Mouse (Mus musculus) kidney, adult 18-20 months (tissue): ENCODE data around the gene Aym1.
"Not testable (repeated sequence)": the region's sequence is repeated elsewhere in the genome, so short reads cannot be mapped to it uniquely, and the experiment has no call there.

Source experiments
- DNase-seq: peaks from one replicate; pipeline ENCODE4 v3.0.0; 2021

Aym1 gene

DNA sequence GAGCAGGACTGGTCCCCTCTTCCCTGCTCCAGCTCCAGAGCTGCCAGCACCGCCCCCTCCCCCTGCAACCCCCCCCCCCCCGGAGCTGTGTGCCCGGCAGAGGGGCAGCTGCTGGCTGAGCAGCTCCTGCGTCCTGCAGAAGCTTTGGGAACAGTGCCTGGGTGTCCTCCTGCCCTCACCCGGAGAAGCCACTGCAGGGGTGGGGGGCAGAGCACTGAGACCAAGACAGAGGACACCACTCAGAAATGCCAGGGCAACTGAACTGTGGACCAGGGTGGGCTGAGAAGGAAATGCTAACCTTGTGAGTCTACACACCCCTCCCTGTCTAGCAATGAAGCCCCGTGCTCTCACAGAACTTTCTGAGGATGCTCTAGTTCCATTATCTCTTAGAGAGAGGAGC, at the start of gene Aym1:
TSS of gene Aym1 (plus strand) at position 109 of the 400 bp plus-strand sequence.
- no peak for DNase-seq

DNA sequence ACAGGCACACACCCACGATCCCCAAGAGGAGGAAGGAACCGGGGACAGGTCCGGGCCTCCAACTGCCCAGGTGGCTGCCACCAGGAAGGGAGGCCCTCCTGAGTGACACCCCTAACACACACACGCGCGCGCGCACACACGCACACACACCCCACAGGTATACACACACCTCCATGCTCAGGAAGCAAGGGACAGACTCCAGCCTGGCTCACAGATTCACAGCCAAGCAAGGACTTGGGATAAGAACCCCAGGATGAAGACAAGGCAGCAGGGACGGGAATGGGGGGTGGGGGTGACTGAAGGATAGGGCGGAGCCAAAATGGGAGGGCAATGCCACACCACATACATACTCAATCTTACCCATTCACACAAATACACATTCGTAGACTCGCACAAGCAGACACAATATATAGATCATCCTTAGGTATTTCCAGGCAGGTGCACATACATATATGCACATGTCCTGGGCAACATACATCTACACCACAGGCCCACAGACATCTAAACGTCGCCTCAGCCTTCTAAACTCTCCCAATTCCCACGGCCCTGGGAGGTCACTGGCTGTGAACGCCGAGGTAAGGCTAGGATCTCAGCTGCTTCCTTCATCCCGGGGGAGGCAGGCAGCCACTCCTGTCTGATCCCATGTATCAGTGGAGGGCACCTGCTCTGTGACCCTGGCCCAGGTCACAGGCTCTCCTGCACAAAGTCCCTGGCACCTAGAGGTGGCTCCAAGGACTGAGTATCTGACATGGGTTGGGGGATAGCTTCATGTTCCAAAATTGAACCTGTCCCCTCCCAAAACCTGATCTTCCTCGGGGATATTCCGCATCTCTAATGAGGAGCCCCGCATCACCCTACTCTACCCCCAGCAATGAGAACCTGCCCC, 47.4 kb upstream of the Aym1 start:
- no peak for DNase-seq

DNA sequence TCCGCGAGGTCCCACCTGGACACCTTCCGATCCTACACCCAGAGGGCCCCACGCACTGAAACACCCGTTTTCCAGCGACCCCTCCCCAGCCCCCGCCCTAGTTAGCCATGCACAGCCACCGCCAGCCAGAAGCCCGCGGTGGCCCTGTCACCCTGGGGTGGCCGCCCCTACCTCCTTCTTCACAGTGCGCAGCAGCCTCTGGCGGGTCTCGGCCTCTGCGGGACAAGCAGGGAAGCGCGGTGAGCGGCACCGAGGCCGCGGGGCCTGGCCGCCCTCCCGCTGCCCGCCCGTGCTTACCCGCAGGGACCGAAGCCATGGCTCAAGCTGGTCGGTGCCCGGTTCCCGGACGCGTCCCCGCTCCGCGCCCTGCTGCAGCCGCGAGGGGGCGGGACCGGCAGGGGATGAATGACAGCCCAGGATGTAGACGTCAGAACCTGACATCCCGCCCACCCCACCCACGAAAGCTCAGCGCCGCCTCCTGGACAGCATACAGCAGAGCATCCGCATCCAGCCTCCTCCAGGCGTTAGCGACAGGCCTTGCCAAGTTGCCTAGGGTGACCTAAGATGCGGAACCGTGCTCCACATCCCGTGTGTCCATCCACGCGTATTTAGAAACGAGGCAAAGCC, 46.6 kb upstream of the Aym1 start, which contains the start of gene Sgsm1:
TSS of gene Sgsm1 (minus strand) at position 410 of the 627 bp plus-strand sequence.
- peak; percentile 77 for DNase-seq

GRCm38 (mm10) chr5:113313998-113314397, 43.1 kb upstream of the Aym1 start:
- DNase-seq: peak; percentile 75

DNA sequence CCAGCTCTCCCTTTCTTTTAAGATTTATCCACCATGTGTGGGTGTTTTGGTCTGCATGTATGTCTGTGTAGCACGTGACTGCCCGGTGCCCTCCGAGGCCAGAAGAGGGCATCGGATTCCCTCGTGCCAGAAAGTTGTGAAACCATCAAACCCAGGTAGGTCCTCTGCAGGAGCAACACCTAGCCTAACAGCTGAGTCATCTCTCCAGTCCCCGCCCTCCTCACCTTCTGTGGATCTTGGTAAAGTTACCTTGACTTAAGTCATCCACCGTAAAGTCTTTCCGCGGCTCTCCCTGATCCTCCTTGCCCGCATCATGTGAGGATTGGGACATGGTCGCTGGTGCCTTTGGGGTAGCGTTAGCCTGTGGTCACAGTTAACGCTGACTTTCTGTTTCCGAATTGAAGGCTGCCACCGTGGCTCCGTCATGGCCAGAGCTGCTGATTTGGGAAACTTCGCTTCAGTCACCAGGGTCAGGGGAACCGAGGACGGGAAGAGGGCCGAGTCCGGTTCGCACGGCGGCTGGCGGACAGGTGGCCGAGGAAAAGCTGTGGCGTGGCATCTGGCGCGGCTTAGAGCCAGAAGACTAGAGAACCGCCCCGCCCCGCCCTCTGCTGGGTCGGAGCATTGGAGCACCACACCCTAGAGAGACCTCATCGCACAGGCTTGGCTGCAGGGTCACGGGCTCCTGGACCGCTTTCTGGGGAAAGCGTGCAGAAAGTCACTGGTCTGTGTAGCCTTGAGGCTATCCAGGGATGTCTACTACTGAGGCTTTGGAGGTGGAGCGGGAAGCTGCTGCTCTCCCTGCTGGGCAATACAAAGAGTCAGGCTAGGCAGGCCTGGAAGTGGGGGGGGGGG, 33.1 kb upstream of the Aym1 start:
- DNase-seq: peak; percentile 28

GRCm38 (mm10) chr5:113329463-113329862, 27.6 kb upstream of the Aym1 start:
- DNase-seq: no peak

DNA sequence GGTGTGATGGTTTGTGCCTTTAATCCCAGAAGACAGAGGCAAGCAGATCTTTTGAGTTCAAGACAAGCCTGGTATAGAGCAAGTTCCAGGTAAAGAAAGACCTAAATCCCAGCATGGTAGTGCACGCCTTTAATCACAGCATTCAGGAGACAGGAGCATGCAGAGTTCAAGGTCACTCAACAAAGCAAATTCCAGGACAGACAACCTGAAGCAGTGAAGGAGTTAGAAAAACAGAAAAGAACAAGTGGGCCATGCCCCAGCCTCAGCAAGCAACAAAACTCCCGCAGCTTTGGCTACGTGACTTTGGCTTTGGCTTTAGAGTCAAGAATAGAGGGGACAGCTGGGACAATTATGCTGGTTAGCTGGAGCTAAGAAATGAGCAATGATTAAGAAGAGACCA, 26.9 kb upstream of the Aym1 start:
- no peak for DNase-seq

DNA sequence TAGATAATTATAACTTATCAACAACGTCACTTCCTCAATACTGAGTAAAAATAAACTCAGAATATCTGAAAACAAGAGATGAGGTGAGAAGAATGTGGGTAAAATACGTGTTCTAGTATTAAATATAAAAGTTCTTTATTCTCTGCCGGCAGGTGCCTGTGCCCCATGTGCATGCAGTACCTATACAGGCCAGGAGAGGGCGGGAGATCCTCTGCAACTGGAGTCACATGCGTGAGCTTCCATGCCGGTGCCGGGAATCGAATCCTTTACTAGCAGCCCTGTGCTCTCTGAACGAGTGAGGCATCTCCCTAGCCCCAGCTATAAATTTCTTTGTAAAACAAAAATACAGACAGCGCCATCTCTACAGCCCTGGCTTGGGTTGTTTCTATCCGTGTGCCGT, 24.9 kb upstream of the Aym1 start:
- peak; percentile 25 for DNase-seq

- no peak for DNase-seq
Measured at GRCm38 (mm10) chr5:113332899-113333298, 24.2 kb upstream of the Aym1 start.

GRCm38 (mm10) chr5:113334621-113335530, 22.2 kb upstream of the Aym1 start:
- no peak for DNase-seq

- peak; percentile 15 for DNase-seq
Measured at GRCm38 (mm10) chr5:113335732-113336131, 21.4 kb upstream of the Aym1 start.

DNA sequence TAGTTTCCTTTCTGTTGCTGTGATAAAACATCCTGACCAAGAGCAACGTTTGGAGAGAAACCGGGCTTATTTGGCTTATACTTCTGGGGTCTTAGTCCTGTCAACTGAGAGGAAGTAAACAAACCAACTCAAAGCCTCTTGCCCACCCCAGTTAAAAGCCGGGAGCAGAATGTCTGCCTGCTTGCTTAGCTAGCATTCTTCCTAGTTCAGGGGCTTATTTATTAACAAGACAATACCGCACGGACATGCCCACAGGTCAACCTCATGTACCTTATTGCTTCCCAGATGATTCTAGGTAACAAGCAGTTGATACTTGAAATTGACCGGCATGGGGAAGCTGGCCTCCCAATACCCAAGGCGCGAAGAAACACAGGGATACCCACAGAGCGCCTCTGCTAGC, 20.8 kb upstream of the Aym1 start:
- DNase-seq: no peak

DNA sequence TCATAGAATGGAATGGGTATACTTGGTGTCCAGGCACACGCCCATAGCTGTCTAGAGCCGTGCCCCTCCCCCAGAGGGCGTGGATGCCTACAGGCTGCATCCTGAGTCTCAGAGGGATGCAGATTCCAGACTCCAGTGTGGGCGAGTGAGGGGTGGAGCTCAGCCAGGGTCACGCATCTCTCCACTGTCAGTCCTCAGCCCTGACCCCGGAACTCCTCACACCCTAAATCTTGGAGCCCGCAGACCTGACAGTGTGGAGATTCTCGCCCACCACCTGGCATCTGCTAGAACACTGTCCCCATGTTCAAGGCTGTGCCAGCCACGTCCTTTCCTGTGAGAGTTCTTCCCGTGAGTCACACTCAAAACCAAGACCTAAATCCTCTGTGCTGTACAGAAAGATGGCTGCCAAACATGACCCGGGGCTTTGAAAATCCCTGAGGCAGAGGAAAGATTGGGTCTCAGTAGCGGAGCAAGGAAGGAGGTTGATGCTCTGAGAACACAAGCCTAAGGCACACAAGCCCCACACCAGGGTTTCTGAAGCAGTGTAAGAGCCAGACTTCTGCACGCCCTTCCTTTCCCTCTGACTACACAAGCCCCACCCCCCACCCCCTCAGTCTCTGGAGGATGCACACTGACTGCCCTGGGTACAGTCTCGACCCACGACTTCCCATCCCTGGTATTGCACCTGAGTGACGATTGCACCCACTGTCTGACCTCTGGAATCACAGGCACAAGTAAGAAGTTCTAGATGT, 12.3 kb upstream of the Aym1 start:
- DNase-seq: no peak

DNA sequence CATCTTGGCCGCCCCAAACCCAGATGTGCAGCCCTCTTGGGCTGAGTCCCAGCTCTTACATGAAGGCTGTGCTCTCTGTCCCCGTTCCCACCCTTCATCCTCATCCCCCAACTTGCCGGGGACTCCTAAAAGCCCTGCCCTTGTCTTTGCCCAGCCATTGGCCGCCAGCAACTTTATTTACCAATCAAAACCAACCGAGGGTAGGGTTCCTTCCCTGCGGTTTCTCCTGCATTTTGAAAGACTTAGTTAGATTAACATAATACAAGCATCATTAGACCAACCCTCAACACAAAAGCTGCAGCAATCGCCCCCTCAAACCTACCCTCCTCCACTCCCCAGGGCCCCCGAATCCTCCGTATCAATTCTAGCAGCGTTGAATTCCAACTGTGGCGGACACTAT, 11.3 kb upstream of the Aym1 start:
- DNase-seq: no peak

- not testable (repeated sequence) for DNase-seq
Measured at GRCm38 (mm10) chr5:113346651-113347050, 10.4 kb upstream of the Aym1 start.

DNA sequence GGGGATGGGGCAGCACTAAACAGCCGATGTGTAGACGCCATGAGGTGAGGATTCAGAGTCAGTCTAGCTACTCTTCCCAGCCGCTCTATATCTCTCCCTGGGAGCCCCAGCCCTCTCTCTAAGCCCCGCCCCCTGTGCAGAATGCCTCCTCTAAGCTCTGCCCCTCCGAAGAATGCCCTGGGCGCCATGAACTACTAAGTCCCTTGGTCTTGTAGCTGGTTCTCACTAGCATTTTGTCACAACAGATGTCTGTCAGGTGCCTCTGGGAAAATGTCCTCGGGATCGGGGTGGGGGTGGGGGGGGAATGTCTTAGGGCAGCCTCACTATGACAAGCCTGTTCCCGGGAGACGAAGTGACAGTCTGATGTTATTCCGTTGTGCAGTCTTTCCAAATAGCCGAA, 9.5 kb upstream of the Aym1 start:
- no peak for DNase-seq

DNA sequence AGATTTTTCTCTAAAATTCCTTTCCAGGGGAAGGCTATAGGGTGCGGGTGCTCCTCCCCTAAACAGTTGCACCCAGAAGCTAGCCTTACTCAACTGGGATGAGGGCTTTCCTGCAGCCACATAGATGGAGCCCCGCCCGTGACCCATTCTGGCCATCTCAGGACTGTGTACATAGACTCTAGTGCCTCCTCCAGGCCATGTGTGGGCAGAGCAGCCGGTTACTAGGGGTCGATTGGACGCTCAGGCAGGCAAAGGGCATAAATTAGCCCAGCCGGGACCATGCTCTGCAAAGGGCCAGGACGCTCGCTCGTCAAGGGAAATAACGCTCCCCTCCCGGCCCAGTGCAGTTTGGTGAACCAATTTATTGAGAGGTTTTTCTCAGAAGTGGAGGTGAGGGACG, 8.5 kb upstream of the Aym1 start:
- no peak for DNase-seq

DNA sequence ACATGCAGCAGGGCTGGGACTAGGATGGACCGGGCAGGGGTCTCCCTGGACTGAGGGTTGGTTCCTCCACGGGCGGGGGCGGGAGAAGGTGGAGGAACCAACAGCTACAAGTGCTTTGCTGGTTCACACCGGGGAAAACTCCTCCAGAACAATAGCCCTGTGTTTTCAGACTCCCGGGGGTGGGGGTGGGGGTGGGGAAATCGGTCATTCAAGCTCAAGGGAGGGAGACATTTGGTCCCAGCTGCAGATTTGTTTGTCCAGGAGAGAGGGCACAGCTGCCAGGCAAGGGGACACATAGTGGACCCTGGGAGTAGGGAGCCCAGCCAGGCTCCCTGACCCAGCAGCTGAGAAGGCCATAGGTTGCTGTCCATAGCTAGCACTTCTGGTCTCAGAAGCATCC, 7.9 kb upstream of the Aym1 start:
- DNase-seq: no peak

DNA sequence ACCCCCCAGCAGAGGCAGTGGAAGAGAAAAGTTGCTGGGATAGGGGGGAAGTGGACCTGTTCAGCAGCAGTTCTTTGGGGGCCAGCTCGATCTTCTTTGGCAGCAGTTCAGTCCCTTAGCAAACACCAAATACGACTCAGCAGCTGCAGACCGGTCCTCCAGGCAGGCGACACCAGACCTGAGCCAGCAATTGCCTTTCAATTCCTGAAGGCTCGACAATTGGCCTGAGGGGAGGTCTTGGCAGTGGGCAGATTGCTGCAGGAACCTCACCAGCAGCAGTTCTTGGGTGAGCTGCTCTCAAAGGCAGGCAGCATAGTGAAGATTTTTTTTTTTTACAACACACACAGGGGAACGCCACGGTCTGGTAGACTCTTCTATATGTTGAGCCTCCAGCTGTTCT, 7.3 kb upstream of the Aym1 start:
- DNase-seq: no peak

GRCm38 (mm10) chr5:113351768-113352167, 5.3 kb upstream of the Aym1 start:
- no peak for DNase-seq

GRCm38 (mm10) chr5:113352636-113353035, 4.5 kb upstream of the Aym1 start:
- DNase-seq: no peak

GRCm38 (mm10) chr5:113354311-113354710, 2.8 kb upstream of the Aym1 start:
- no peak for DNase-seq
